Mouse (Mus musculus) embryonic stem cell, embryonic (primary cell): ENCODE measurements around the gene Shisa5.

Source experiments
- CTCF ChIA-PET, 4 experiments: fragments of 300-600 bp in 2 of 4; fragments of 350-600 bp in 2 of 4; sonication (Branson Sonifier 250); formaldehyde crosslinking; loops; one replicate each; lab custom pipeline; 2022; ENCODE audit warnings: inconsistent platforms in 2 of 4; lab: Charles Lee
- POLR2A ChIA-PET, 4 experiments: fragments of 300-600 bp in 2 of 4; fragments of 350-600 bp in 2 of 4; sonication (Branson Sonifier 250); formaldehyde crosslinking; loops; one replicate each; lab custom pipeline; 2022; ENCODE audit warnings: antibody characterized with exemption in 4 of 4, inconsistent platforms in 1 of 4; lab: Charles Lee

The Shisa5 gene

DNA sequence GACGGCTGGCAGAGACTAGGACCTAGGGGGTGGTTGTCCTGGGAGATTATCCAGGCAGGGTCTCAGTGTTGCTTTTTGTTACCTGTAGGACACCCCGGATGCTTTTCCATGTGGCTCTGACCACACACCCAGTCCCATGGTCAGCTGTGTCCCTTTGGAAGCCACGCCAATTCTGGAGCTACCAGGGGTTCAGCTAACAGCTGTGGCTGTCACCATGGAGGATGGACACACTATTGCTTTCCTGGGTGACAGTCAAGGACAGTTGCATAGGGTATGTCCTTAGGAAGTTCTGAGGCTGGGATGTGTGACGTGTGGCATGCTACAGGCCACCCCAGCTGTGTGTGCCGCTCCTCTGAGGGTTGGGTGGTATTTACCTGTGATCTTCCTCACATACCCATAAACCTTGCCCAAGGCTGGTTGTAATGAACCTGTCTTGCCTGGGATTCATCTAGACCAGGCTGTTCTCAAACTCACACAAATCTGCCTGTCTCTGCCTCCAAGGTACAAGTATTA lies 63.6 kb downstream of the Shisa5 start:
- ChIA-PET POLR2A (interaction anchor here in 2 of 4 experiments (1.1 to 2.6 kb wide), 2 partner anchors 10 to 28 kb away, joined by 3 to 7 read pairs; partner anchors contain the start of gene Atrip (in 1 of the 2)), CTCF (no interaction called here)

DNA sequence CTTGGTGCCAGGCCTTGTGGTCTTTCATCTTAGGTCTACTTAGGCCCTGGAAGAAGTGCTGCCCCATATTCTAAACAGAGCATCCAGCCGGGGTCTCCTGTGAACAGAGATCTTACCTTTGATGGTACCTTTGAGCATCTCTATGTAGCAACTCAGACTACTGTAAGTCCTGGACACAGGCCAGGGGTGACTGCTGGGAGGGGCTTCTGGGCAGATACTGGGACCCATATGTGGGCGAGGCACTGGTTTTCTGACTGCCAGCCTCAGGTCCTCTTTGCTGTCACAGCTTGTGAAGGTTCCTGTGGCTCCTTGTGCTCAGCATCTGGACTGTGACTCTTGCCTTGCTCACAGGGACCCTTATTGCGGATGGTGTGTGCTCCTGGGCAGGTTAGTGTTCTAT lies 64.2 kb downstream of the Shisa5 start:
- ChIA-PET POLR2A (interaction anchor here in 2 of 4 experiments (1.1 to 2.6 kb wide), 2 partner anchors 11 to 29 kb away, joined by 3 to 7 read pairs; partner anchors contain the start of gene Atrip (in 1 of the 2)), CTCF (no interaction called here)

DNA sequence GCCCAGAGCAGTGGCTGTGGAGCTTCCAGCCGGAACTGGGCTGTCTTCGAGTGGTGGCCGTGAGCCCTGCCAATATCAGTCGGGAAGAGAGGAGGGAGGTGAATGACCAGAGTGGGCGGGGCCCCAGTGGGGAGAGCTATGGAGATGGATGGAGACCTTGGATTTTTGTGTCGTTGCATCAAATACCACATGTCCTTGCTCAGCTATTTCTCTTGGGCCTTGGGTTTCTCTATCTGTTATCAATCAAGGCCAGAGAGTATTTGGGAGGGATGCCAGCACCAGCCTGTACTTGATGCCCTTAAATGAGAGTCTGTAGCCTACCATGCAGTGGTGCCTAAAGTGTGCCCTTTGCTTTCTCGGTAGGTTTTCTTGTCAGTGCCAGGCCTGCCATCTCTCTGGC lies 64.9 kb downstream of the Shisa5 start:
- ChIA-PET POLR2A (interaction anchor here in 1 of 4 experiments (1.0 kb wide), 1 partner anchor 11 kb away, joined by 3 read pairs; no protein-coding TSS in a partner anchor), CTCF (interaction anchor here in 1 of 4 experiments (0.6 kb wide), 1 partner anchor 372 kb away, joined by 3 read pairs; no protein-coding TSS in a partner anchor)

DNA sequence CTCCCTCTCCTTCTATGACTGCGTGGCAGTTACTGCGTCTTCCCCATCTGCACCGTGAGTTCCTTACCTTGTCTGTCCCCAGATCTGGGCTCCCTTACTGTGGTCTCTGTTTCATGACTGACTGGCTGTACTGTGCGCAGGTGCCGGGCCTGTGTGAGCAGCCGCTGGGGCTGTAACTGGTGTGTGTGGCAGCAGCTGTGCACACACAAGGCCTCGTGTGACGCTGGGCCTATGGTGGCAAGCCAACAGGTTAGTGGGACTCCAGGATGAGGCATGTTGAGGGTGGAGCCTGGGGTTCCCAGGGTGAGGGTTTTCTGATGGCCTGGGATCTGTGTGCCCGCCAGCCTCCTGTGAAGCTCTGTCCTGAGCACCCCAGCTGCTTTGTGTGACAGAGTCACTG lies 65.7 kb downstream of the Shisa5 start:
- CTCF ChIA-PET = no interaction called here
- POLR2A ChIA-PET = interaction anchor here in 1 of 4 experiments (1.0 kb wide), 1 partner anchor 11 kb away, joined by 3 read pairs; no protein-coding TSS in a partner anchor

DNA sequence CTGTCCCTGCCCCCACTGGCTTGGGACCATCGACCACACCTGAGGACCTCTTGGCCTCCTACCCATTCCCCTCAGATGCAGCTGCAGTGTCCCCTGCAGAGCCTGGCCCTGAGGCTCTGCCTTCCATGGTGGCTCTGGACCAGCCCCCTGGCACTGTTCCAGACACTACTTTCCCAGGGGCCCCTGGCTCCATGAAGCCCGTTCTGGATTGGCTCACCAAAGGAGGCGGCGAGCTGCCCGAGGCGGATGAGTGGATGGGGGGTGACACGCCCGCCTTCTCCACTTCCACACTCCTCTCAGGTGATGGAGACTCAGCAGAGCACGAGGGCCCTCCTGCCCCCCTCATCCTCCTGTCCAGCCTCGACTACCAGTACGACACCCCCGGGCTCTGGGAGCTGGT lies 66.6 kb downstream of the Shisa5 start:
- ChIA-PET CTCF (interaction anchor here in 1 of 4 experiments (1.0 to 1.2 kb wide), 2 partner anchors 17 kb away, joined by 5 to 6 read pairs; no protein-coding TSS in a partner anchor), POLR2A (interaction anchor here (0.5 to 1.4 kb wide), 6 partner anchors 8 to 52 kb away, joined by 3 to 8 read pairs (median 4); partner anchors contain the start of gene Plxnb1 (in 2 of the 4))

DNA sequence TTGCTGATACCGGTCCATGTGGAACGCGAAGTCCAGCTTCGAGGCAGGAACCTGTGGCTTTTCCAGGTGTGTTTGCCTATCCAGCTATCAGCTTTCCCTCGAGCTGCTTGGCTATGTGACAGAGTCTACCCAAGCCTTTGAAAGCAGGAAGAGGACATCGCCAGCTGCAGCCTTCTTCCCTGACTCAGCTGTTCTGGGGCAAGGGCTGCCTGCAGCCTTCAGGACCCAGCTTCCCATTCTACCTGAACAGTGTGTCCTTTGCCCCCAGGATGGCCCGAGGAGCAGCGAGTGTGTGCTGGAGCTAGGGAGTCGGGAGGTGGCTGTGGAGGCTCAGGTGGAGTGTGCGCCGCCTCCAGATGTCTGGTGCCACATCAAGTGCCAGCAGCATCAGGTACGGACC lies 67.3 kb downstream of the Shisa5 start:
- ChIA-PET POLR2A (interaction anchor here in 3 of 4 experiments (0.6 to 1.4 kb wide), 7 partner anchors 9 to 154 kb away, joined by 3 to 8 read pairs (median 4); partner anchors contain the start of gene Plxnb1 (in 2 of the 3)), CTCF (interaction anchor here in 1 of 4 experiments (1.0 to 1.2 kb wide), 2 partner anchors 17 to 18 kb away, joined by 5 to 6 read pairs; no protein-coding TSS in a partner anchor)

DNA sequence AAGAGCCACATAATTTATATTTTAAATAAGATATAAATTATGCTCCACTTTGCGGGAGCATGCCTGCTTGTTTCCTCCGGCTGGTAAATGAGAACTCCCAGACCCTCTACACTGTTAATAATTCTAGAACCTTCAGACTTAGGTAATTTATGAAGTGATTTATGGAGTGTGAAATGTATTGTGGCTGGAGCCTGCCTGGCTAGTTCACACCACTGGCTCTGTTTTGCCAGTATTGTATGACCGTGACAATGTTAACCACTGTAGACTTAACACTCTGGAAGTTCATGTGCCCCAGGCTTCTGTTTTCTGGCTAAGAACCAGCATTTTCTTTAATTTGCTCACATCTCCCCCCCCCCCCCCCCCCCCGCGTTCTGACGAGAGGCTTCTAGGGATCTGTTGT lies 69.0 kb downstream of the Shisa5 start:
- CTCF ChIA-PET = interaction anchor here in 1 of 4 experiments (0.6 kb wide), 1 partner anchor 66 kb away, joined by 4 read pairs; no protein-coding TSS in a partner anchor
- POLR2A ChIA-PET = no interaction called here
